Mouse (Mus musculus): ENCODE data around the gene Spin4.

Spin4 gene

GRCm38 (mm10) chrX:95026361-95026892 is at the start of gene Spin4:
TSS of gene Spin4 (minus strand) at chrX:95026682.
- ATAC-seq (ENCODE audit: insufficient number of reproducible peaks, low FRiP score, low TSS enrichment): peak; percentile 100

- ATAC-seq (ENCODE audit: insufficient number of reproducible peaks, low FRiP score, low TSS enrichment): no peak
Observed at GRCm38 (mm10) chrX:95027907-95028306, 1.4 kb upstream of the Spin4 start.

- no peak; the same call in 1 of the 2 replicates for ATAC-seq (ENCODE audit: insufficient number of reproducible peaks, low FRiP score, low TSS enrichment)
Observed at GRCm38 (mm10) chrX:95025779-95026360, 612 bp downstream of the Spin4 start.

- no peak for ATAC-seq (ENCODE audit: insufficient number of reproducible peaks, low FRiP score, low TSS enrichment)
Observed at GRCm38 (mm10) chrX:95012033-95012432, 14.4 kb downstream of the Spin4 start.

GRCm38 (mm10) chrX:94998845-94999244 is 27.6 kb downstream of the Spin4 start:
- ATAC-seq (ENCODE audit: insufficient number of reproducible peaks, low FRiP score, low TSS enrichment): no peak

GRCm38 (mm10) chrX:94994113-94994512 is 32.4 kb downstream of the Spin4 start:
- ATAC-seq (ENCODE audit: insufficient number of reproducible peaks, low FRiP score, low TSS enrichment): no peak

GRCm38 (mm10) chrX:94990903-94991302 is 35.6 kb downstream of the Spin4 start:
- no peak for ATAC-seq (ENCODE audit: insufficient number of reproducible peaks, low FRiP score, low TSS enrichment)

GRCm38 (mm10) chrX:94990080-94990825 is 36.2 kb downstream of the Spin4 start:
- ATAC-seq (ENCODE audit: insufficient number of reproducible peaks, low FRiP score, low TSS enrichment): peak; percentile 64

Measured in cerebellum, adult (tissue).